Mouse (Mus musculus) bone marrow, adult 2 months (tissue): Measurements from ENCODE around the gene Spryd3.

Experiments used
- CTCF ChIP-seq: fragments of 200-500 bp; IDR thresholded peaks from 2 replicates; pipeline ENCODE4 v1.5.1; 2011; ENCODE audit warnings: low read length, control low read depth; ENCODE audit not compliant: control insufficient read depth, insufficient read depth
- POLR2A ChIP-seq: fragments of 200-500 bp; IDR thresholded peaks from 2 replicates; pipeline ENCODE4 v1.6.1; 2011; ENCODE audit warnings: low read depth, mild to moderate bottlenecking, control low read depth, low read length, borderline replicate concordance; ENCODE audit not compliant: control insufficient read depth

- TF ChIP-seq CTCF (no peak), POLR2A (no peak)
Measured at GRCm38 (mm10) chr15:102133314-102133713, 2.7 kb downstream of the Spryd3 start.
